Mouse (Mus musculus): ENCODE results near the gene Trip10. TPM values are rescaled to one million over a fixed set of nuclear protein-coding genes. Genes with fewer than 3 reads are reported as not detected.

Trip10 gene
- total and polyA plus RNA-seq, 3 experiments = 69.0 to 128 (median 107) TPM

- Histone ChIP-seq H3K9ac (ENCODE audit: low read depth, low read length) (no peak overlapping the region), H3K27me3 (ENCODE audit: control insufficient read depth, insufficient read depth, low read length) (no peaks in the 10 kb centered on the region), H3K4me1 (ENCODE audit: control insufficient read depth, insufficient read depth, low read length) (no peaks in the 10 kb centered on the region), H3K27ac (no peak overlapping the region), H3K79me2 (replicated peaks; ENCODE audit: control insufficient read depth, insufficient read depth, low read length) (no peaks in the 10 kb centered on the region), H3K36me3 (ENCODE audit: control insufficient read depth, insufficient read depth, low read length) (no peaks in the 10 kb centered on the region), H3K4me3 (no peak overlapping the region)
- WGBS = 36% methylated on average over 13 of the region's 13 CpGs
- TF ChIP-seq POLR2A (IDR thresholded peaks at IDR 0.05; ENCODE audit: insufficient read depth, low read depth, low read length) (no peak), CTCF (IDR thresholded peaks at IDR 0.05) (no peak), EP300 (IDR thresholded peaks at IDR 0.05; ENCODE audit: insufficient read depth, low read depth, low read length) (no peak)
- DNase-seq = no peak
- intact Hi-C loops (cut with DNase I) = no loop called here
Measured at GRCm38 (mm10) chr17:57214676-57215387, 34.4 kb upstream of the Trip10 start.

DNA sequence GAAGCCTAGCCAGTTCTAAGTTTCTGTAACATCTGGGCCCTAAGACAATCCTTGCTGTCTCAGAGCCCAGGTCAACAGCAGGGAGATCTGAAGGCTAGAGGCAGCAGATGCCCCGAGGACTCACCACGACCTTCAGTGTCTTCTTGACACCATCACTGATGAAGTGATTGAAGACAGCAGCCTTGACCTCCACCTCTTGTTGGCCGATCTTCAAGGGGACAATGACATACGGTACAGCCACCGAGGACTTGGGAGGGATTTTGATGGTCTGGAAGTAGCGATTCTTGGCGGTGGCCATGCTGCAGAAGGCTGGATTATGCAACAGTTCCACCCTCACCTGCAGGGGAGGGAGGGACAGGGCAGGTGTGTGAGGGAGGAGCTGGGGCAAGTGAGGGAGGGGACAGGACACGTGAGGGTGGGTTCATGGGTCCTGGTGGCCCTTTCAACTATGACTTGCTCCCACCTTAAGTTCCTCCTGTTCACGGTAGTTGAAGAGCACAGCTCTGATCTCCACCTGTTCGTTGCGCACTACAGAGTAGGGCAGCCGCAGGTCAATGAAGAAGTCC, 30.8 kb upstream of the Trip10 start:
- TF ChIP-seq POLR2A (IDR thresholded peaks at IDR 0.05; ENCODE audit: insufficient read depth, low read depth, low read length) = no peak
- intact Hi-C loops (cut with DNase I) = no loop called here
- H3K27me3 ChIP-seq (ENCODE audit: control insufficient read depth, insufficient read depth, low read length) = no peaks in the 10 kb centered on the region; the same call in 1 of the 2 replicates
- H3K27ac ChIP-seq = no peak overlapping the region
- H3K9ac ChIP-seq (ENCODE audit: low read depth, low read length) = no peak overlapping the region
- no peaks in the 10 kb centered on the region for H3K79me2 ChIP-seq (replicated peaks; ENCODE audit: control insufficient read depth, insufficient read depth, low read length)
- H3K4me1 ChIP-seq (ENCODE audit: control insufficient read depth, insufficient read depth, low read length) = no peaks in the 10 kb centered on the region
- no peak overlapping the region for H3K4me3 ChIP-seq
- peak in 1 of 2 experiments; percentile 13 for DNase-seq
- 69% methylated on average over 12 of the region's 12 CpGs for WGBS
- H3K36me3 ChIP-seq (ENCODE audit: control insufficient read depth, insufficient read depth, low read length) = no peaks in the 10 kb centered on the region

- no peak overlapping the region for H3K9ac ChIP-seq (ENCODE audit: low read depth, low read length)
- DNase-seq = peak; percentile 74 to 86
- 20% methylated on average over 11 of the region's 11 CpGs for WGBS
- no peak overlapping the region for H3K27ac ChIP-seq
- H3K79me2 ChIP-seq (replicated peaks; ENCODE audit: control insufficient read depth, insufficient read depth, low read length) = no peaks in the 10 kb centered on the region
- no peaks in the 10 kb centered on the region for H3K4me1 ChIP-seq (ENCODE audit: control insufficient read depth, insufficient read depth, low read length)
- no peaks in the 10 kb centered on the region for H3K36me3 ChIP-seq (ENCODE audit: control insufficient read depth, insufficient read depth, low read length)
- H3K4me3 ChIP-seq = no peak overlapping the region
- intact Hi-C loops (cut with DNase I) = loop anchor here (1.0 kb wide), 1 partner anchor 116 kb away; no protein-coding TSS in a partner anchor
- H3K27me3 ChIP-seq (ENCODE audit: control insufficient read depth, insufficient read depth, low read length) = peaks cover 2% of the 10 kb centered on the region; the same call in 1 of the 2 replicates
- 0 out of 2 replicates have a peak, but pooled peaks have one; percentile 46 for TF ChIP-seq EP300 (IDR thresholded peaks at IDR 0.05; ENCODE audit: insufficient read depth, low read depth, low read length)
- TF ChIP-seq POLR2A (IDR thresholded peaks at IDR 0.05; ENCODE audit: insufficient read depth, low read depth, low read length) = no peak
- peak; percentile 69 for TF ChIP-seq CTCF (IDR thresholded peaks at IDR 0.05)
Measured at GRCm38 (mm10) chr17:57219167-57219883, 29.9 kb upstream of the Trip10 start.

- Histone ChIP-seq H3K9ac (ENCODE audit: low read depth, low read length) (no peak overlapping the region), H3K27me3 (ENCODE audit: control insufficient read depth, insufficient read depth, low read length) (peaks cover 2% of the 10 kb centered on the region; the same call in 1 of the 2 replicates)
- peak in 1 of 2 experiments; percentile 33 for DNase-seq
Measured at GRCm38 (mm10) chr17:57219884-57220207, 29.4 kb upstream of the Trip10 start.

DNA sequence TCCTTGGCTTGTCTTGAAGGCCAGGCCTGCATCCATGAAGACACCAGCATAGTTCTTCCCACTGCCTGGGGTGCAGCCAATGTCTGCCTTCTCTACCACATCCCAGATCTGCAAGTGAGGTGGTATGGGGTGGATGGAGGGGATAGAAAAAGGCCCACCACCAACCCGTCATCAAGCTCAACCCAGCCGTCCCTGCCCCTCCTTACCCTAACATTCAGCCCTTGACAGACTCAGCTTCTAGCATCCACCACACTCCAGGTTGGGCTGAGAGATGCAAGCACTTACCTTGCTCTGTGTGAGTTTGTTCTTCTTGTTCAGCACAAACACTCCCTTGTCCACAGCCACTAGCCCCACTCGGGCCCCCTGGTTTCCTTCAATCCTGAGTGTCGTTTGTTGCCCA, 27.3 kb upstream of the Trip10 start:
- WGBS = 53% methylated on average over 4 of the region's 4 CpGs
- no peak overlapping the region for H3K4me3 ChIP-seq
- no peaks in the 10 kb centered on the region for H3K4me1 ChIP-seq (ENCODE audit: control insufficient read depth, insufficient read depth, low read length)
- DNase-seq = peak in 1 of 2 experiments; percentile 10
- H3K9ac ChIP-seq (ENCODE audit: low read depth, low read length) = no peak overlapping the region
- no peaks in the 10 kb centered on the region for H3K36me3 ChIP-seq (ENCODE audit: control insufficient read depth, insufficient read depth, low read length)
- intact Hi-C loops (cut with DNase I) = loop anchor here (2.0 kb wide), 1 partner anchor 25 kb away; no protein-coding TSS in a partner anchor
- TF ChIP-seq EP300 (IDR thresholded peaks at IDR 0.05; ENCODE audit: insufficient read depth, low read depth, low read length) (no peak), POLR2A (IDR thresholded peaks at IDR 0.05; ENCODE audit: insufficient read depth, low read depth, low read length) (no peak), CTCF (IDR thresholded peaks at IDR 0.05) (no peak)
- H3K27ac ChIP-seq = no peak overlapping the region
- peaks cover 2% of the 10 kb centered on the region; the same call in 1 of the 2 replicates for H3K27me3 ChIP-seq (ENCODE audit: control insufficient read depth, insufficient read depth, low read length)
- H3K79me2 ChIP-seq (replicated peaks; ENCODE audit: control insufficient read depth, insufficient read depth, low read length) = no peaks in the 10 kb centered on the region

More at GRCm38 (mm10) chr17:57219884-57220207, 29.4 kb upstream of the Trip10 start:
- H3K4me3 ChIP-seq = no peak overlapping the region
- H3K36me3 ChIP-seq (ENCODE audit: control insufficient read depth, insufficient read depth, low read length) = no peaks in the 10 kb centered on the region
- no peaks in the 10 kb centered on the region for H3K79me2 ChIP-seq (replicated peaks; ENCODE audit: control insufficient read depth, insufficient read depth, low read length)
- no peak for TF ChIP-seq POLR2A (IDR thresholded peaks at IDR 0.05; ENCODE audit: insufficient read depth, low read depth, low read length)
- peak; percentile 66 for TF ChIP-seq CTCF (IDR thresholded peaks at IDR 0.05)
- 18% methylated on average over 3 of the region's 3 CpGs for WGBS
- intact Hi-C loops (cut with DNase I) = loop anchor here (1.0 to 2.0 kb wide), 3 partner anchors 27 to 115 kb away; no protein-coding TSS in a partner anchor
- H3K27ac ChIP-seq = no peak overlapping the region
- no peaks in the 10 kb centered on the region for H3K4me1 ChIP-seq (ENCODE audit: control insufficient read depth, insufficient read depth, low read length)

Measured in heart, adult 2 months (tissue).